Mouse (Mus musculus): ENCODE measurements around the gene Lactb. TPM values are rescaled to one million over a fixed set of nuclear protein-coding genes. Genes with fewer than 3 reads are reported as not detected.

Lactb gene
- polyA plus RNA-seq, 1 experiment, result 7.4 TPM

DNA sequence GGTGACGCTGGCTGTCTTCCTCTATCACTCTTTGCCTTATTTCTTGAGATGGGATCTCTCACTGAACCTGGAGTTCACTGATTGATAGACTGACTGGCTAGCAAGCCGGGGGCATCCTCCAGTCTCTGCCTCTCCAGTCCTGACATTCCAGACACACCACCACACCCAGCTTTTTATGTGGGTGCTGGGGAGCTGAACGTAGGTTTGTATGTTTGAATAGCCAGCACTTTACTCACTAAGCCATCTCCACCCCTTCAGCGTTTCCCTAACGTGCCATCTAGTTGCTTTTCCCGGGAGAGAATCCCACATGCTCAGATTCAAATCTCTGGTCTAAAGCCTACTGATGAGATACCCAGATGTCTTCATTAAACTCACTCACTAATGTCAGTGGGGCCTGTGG lies 14.3 kb upstream of the Lactb start:
- TF ChIP-seq GATA1 (IDR thresholded peaks at IDR 0.05; ENCODE audit: low read length), result no peak

DNA sequence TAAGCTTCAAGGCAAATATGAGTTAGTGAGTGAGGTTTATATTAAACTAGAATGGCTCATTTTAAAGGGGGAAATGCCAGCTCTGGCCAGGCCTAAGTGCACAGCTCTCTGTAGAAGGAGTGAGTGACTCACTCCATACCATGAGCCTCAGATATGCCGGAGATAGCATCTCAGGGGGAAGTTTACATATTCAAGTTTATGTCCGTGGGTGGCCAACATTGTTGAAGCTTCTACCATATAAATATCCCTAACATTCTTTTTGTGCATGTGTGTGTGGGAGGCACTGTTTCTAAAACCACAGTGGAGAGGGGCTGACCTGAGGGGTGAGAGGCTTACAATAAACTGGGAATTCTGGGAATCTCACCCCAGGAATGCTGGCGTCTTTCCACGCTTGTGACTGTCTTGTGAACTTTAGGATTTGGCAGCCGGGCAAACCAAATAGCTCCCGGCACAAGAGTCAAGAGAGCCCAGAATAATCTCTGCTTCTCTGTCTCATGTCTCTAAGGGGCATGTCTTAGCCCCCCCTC lies 13.7 kb upstream of the Lactb start:
- no peak for TF ChIP-seq GATA1 (IDR thresholded peaks at IDR 0.05; ENCODE audit: low read length)

DNA sequence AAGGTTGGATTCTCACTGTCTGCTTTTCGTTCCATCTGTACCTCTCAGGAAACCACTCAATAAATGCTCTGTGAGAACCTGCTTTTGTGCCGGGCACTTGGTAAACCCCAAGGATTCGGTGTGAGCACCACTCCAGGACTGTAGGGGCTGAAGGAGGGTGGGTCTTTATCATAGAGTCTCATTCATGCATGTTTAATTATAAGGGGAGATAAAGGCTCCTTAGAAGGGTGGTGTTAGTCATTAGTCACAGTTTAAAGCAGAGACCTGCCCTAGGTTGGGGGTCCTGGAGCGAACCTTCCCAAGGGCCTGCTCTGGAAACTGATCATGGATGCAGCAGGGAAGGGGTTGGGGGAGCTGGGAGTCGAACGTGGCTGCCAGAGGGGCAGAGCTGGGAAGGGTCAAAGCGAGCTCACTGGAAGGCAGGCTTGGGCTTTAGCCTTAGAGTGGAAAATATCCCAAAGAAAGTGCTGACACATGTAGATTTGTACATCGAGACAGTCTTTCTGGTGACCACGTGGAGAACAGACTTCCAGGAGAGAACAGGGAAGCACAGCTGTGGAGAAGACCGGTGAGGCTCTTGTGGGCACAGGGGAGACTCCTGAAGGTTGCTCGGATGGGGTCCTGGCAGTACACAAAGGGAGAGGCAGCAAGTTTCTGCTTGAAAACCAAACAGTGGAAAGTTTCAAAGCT lies 13.1 kb upstream of the Lactb start:
- no peak for TF ChIP-seq GATA1 (IDR thresholded peaks at IDR 0.05; ENCODE audit: low read length)

DNA sequence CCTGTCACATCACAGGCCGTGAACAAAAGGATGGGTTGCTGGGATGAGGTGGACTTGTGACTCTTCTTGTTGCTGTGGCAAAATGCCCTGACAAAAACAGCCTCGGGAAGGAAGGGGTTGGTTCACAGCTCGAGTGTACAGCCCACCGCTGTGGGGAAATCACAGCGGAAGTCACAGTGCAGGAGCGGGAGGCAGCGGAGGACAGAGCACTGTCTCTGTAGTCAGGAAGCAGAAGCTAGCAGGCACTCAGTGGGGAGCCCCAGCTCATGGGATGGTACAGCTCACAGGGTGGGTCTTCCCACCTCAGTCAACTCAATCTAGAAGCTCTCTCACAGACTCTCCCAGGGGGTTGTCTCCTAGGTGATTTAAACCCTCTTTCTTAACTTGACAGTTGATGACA lies 10.1 kb upstream of the Lactb start:
- no peak for TF ChIP-seq GATA1 (IDR thresholded peaks at IDR 0.05; ENCODE audit: low read length)

DNA sequence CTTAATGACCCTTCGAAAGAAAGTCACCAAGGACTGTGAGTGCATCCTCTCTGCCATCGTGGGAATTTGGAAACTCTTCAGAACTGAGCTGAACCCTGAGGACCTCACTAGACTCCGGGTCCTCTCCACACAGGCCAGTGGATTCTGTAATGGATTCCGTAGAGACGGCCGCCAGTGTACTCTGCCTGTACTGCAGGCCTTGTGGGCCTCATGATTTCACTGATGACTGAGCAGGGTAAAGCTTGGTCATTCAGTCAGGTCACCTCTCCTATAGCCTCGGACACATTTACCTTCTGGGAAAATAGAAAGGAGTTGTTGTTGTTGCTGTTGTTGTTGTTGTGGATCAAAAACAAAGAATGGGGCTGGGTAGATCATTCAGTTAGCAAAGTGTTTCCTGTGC lies 6.8 kb upstream of the Lactb start:
- no peak for TF ChIP-seq GATA1 (IDR thresholded peaks at IDR 0.05; ENCODE audit: low read length)

DNA sequence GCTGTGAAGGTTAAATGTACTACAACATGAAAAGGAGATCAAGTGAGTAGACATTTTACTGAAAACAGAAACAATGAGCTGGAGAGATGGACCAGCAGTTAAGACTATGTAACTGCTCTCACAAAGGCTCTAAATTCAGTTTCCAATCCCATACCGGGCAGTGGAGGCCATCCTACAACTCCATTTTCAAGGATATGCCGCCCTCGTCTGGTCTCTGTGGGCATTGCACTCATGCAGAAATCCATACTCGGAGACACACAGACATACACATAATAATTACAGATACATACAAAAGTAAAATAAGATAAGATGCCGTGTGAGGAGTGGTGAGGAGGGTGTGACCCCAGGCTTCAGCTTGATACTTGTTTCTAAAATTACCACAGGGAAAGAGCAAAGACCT lies 5.2 kb upstream of the Lactb start:
- no peak for TF ChIP-seq GATA1 (IDR thresholded peaks at IDR 0.05; ENCODE audit: low read length)

DNA sequence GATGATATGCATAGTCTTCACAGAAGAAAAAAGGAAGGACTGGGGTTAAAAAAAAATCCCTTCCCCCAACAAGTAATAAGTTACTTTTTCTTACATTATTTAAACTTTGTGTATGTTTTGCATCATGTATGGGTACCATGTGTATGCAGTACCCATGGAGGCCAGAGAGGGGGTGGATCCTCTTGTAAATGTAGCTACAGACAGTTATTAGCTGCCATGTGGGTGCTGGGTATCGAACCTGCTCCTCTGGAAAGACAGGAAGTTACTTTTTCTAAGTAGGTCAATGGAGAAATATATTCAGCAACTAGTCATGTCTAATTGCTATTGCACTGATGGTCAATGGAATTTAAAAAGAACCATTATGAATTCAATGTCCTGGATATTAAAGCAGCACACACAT lies 3.2 kb upstream of the Lactb start:
- no peak for TF ChIP-seq GATA1 (IDR thresholded peaks at IDR 0.05; ENCODE audit: low read length)

- no peak for TF ChIP-seq GATA1 (IDR thresholded peaks at IDR 0.05; ENCODE audit: low read length)
Measured at GRCm38 (mm10) chr9:66977982-66978381, 2.7 kb upstream of the Lactb start.

- no peak for TF ChIP-seq GATA1 (IDR thresholded peaks at IDR 0.05; ENCODE audit: low read length)
Measured at GRCm38 (mm10) chr9:66977121-66977520, 1.8 kb upstream of the Lactb start.

DNA sequence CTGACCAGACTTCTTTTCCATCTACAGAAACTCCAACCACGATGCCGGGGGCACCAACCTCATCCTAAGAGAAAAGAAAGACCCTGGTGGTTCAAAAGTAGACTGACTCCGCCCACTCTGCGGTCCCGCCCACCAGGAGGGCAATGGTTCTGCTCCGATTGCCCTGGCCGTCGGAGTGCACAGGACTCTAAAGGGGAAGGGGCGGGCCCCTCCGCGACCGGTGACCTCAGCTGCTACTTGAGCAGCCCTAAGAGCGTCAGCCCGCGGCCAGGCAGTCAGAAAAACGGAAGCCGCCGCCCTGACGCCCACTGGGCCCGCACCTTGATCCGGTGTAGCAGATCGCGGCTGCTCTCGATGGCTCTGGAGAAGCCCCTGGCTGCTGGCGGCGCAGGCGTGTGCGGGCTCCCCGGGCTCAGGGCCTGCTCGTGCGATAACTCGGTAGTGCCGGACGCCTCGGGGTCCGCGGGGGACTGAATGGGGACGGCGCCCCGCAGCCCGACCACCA lies 511 bp downstream of the Lactb start:
- TF ChIP-seq GATA1 (IDR thresholded peaks at IDR 0.05; ENCODE audit: low read length), result no peak

DNA sequence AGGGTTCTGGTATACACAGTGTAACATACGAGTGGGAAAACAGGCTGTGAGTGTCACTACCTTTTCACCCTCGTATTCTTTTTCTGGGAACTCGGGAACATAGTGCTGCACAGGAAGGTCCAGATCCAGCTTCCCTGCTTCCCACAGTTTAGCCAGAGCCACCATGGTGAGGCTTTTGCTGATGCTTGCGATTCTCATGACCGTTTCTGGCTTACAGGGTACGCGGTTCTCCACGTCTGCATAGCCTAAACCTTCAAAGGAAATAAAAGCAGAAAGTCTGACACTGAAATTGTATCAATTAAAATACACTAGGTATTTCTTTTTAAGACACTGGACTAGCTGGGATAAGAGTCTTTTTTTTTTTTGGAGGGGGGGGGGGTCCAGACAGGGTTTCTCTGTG lies 4.2 kb downstream of the Lactb start:
- TF ChIP-seq GATA1 (IDR thresholded peaks at IDR 0.05; ENCODE audit: low read length), result no peak

GRCm38 (mm10) chr9:66967492-66967891 lies 7.8 kb downstream of the Lactb start:
- TF ChIP-seq GATA1 (IDR thresholded peaks at IDR 0.05; ENCODE audit: low read length), result no peak

DNA sequence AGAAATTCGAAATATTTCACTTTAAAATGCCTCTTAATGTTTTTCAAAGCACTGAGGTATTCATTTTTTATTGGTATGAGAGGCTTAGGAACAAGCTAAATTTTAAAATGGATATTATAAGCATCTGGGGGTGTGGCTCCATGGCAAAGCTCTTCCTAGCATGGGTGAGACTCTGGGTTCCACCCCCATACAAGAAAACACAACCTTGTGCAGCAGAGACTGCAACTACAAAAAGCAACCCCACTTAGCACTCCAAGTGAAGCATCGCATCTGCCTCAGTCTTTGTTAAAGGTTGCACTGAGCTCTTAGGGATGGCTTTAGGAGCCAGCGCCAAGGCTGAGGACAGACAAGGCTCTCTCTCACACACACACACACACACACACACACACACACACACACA lies 13.8 kb downstream of the Lactb start:
- no peak for TF ChIP-seq GATA1 (IDR thresholded peaks at IDR 0.05; ENCODE audit: low read length)

DNA sequence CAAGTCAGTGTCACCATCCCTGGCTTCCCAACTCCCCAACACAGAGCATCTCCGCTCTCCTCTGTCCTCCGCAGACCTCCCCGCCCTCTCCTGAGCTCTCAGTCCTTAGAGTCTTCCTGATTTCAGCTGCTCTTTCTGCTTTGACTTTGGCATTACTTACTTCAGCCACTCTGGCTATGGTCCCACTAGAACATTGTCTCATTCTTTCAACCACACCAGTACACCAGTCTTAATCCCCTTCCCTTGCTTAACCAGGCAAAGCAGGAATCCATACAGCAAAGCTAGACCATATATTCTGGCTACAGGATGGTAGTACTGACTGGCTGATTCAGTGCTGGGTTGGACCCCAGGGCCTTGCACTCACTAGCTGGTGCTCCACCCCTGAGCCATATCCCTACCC lies 17.8 kb downstream of the Lactb start:
- no peak for TF ChIP-seq GATA1 (IDR thresholded peaks at IDR 0.05; ENCODE audit: low read length)

DNA sequence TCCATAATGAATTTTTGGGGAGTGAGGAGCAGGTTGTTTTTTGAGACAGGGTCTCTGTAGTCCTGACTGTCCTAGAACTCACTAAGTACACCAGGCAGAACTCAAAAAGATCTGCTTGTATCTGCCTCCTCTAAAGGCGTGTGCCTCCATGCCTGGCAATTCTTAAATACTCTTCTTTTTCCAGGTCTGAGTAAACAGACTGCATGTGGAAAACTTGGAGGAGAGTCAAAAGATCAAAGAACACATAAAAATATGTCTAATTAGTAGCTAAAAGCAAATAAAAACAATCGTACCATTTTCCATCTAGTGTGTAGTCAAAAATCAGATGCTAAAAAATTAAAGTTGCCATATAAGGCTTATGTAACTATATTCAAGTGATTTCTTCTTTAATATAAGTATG lies 22.4 kb downstream of the Lactb start:
- no peak for TF ChIP-seq GATA1 (IDR thresholded peaks at IDR 0.05; ENCODE audit: low read length)

- no peak for TF ChIP-seq GATA1 (IDR thresholded peaks at IDR 0.05; ENCODE audit: low read length)
Measured at GRCm38 (mm10) chr9:66952321-66952720, 23.0 kb downstream of the Lactb start.

DNA sequence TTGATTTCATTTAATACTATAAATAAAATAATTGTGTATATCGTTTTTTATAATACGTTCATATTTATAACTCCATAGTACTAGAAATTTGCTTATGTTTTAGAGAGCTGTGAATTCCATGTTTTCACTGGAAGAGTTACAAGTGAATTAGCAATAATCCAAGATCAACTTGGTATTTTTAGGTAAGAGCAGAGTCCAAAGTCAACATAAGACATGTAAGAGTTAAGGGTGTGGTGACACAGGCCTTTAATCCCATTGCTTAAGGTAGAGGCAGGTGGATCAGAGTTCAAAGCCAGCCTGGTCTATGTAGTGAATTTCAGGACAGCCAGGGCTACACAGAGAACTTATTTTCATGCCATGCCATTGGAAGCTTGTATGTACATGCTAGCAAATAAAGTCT lies 26.7 kb downstream of the Lactb start:
- TF ChIP-seq GATA1 (IDR thresholded peaks at IDR 0.05; ENCODE audit: low read length), result no peak

Measured in G1E-ER4 (cell line).